Mouse (Mus musculus): ENCODE measurements at regions not wholly inside any gene's neighbourhood (a gene's known extent, or its start where the extent isn't known, plus 50 kb on each side); places are given as distances from the start of the nearest gene placed in this dataset. TPM values are rescaled to one million over a fixed set of nuclear protein-coding genes. Genes with fewer than 3 reads are reported as not detected.
"Not testable (repeated sequence)": the region's sequence is repeated elsewhere in the genome, so short reads cannot be mapped to it uniquely, and the experiment has no call there.

GRCm38 (mm10) chr8:97231652-97232051 is 1343.3 kb upstream of the Got2 start:
- no peak for ATAC-seq (ENCODE audit: insufficient number of reproducible peaks, low FRiP score, low TSS enrichment, low read depth)
- no peak overlapping the region for H3K4me2 ChIP-seq (ENCODE audit: low read depth, severe bottlenecking)
- no peaks in the 10 kb centered on the region for H3K36me3 ChIP-seq (ENCODE audit: control insufficient read depth, insufficient read depth, low read length)
- 85% methylated on average over 5 of the region's 5 CpGs for WGBS
- no peak for DNase-seq (ENCODE audit: low spot score)
- H3K27me3 ChIP-seq (ENCODE audit: control insufficient read depth, insufficient read depth, low read length), result no peaks in the 10 kb centered on the region
- H3K4me1 ChIP-seq (ENCODE audit: control insufficient read depth, insufficient read depth, low read length), result no peaks in the 10 kb centered on the region
- no peak overlapping the region for H3K9ac ChIP-seq (ENCODE audit: low read length)
- no peaks in the 10 kb centered on the region for H3K9me3 ChIP-seq (ENCODE audit: control insufficient read depth, low read length)
- H3K4me3 ChIP-seq (ENCODE audit: low read depth, low read length), result no peak overlapping the region
- no peak overlapping the region for H3K27ac ChIP-seq (replicated peaks; ENCODE audit: low read depth, low read length)

GRCm38 (mm10) chr8:97191806-97192205 is 1303.5 kb upstream of the Got2 start:
- H3K27me3 ChIP-seq (ENCODE audit: control insufficient read depth, insufficient read depth, low read length), result no peaks in the 10 kb centered on the region
- 96% methylated on average over 1 of the region's 1 CpGs for whole genome bisulfite sequencing
- H3K9me3 ChIP-seq (ENCODE audit: control insufficient read depth, low read length), result no peaks in the 10 kb centered on the region
- DNase-seq (ENCODE audit: low spot score) (no peak), ATAC-seq (ENCODE audit: insufficient number of reproducible peaks, low FRiP score, low TSS enrichment, low read depth) (no peak)
- no peaks in the 10 kb centered on the region for H3K4me1 ChIP-seq (ENCODE audit: control insufficient read depth, insufficient read depth, low read length)
- no peaks in the 10 kb centered on the region for H3K36me3 ChIP-seq (ENCODE audit: control insufficient read depth, insufficient read depth, low read length)
- no peak overlapping the region for H3K9ac ChIP-seq (ENCODE audit: low read length)
- no peak overlapping the region for H3K4me3 ChIP-seq (ENCODE audit: low read depth, low read length)
- no peak overlapping the region for H3K4me2 ChIP-seq (ENCODE audit: low read depth, severe bottlenecking)
- H3K27ac ChIP-seq (replicated peaks; ENCODE audit: low read depth, low read length), result no peak overlapping the region

- H3K27ac ChIP-seq (replicated peaks; ENCODE audit: low read depth, low read length); DNase-seq (ENCODE audit: low spot score); H3K9me3 ChIP-seq (ENCODE audit: control insufficient read depth, low read length); H3K4me1 ChIP-seq (ENCODE audit: control insufficient read depth, insufficient read depth, low read length); H3K4me2 ChIP-seq (ENCODE audit: low read depth, severe bottlenecking); H3K36me3 ChIP-seq (ENCODE audit: control insufficient read depth, insufficient read depth, low read length); H3K27me3 ChIP-seq (ENCODE audit: control insufficient read depth, insufficient read depth, low read length); H3K4me3 ChIP-seq (ENCODE audit: low read depth, low read length); H3K9ac ChIP-seq (ENCODE audit: low read length); ATAC-seq (ENCODE audit: insufficient number of reproducible peaks, low FRiP score, low TSS enrichment, low read depth): not testable (repeated sequence)
- WGBS, result 90% methylated on average over 13 of the region's 13 CpGs
Observed at GRCm38 (mm10) chr8:97183831-97184230, 1295.5 kb upstream of the Got2 start.

- DNase-seq (ENCODE audit: low spot score); ATAC-seq (ENCODE audit: insufficient number of reproducible peaks, low FRiP score, low TSS enrichment, low read depth): not testable (repeated sequence)
Observed at GRCm38 (mm10) chr8:97182456-97182855, 1294.1 kb upstream of the Got2 start.

More at GRCm38 (mm10) chr8:97182456-97182855, 1294.1 kb upstream of the Got2 start:
- not testable (repeated sequence) for H3K4me3 ChIP-seq (ENCODE audit: low read depth, low read length); H3K9me3 ChIP-seq (ENCODE audit: control insufficient read depth, low read length); H3K27me3 ChIP-seq (ENCODE audit: control insufficient read depth, insufficient read depth, low read length); H3K27ac ChIP-seq (replicated peaks; ENCODE audit: low read depth, low read length); H3K36me3 ChIP-seq (ENCODE audit: control insufficient read depth, insufficient read depth, low read length); H3K4me2 ChIP-seq (ENCODE audit: low read depth, severe bottlenecking); H3K4me1 ChIP-seq (ENCODE audit: control insufficient read depth, insufficient read depth, low read length); H3K9ac ChIP-seq (ENCODE audit: low read length)

Small RNAs in the stretch of these regions (microRNA-seq; reads per million reads assigned to microRNA genes)
- not detected for gene Gm26399
